Mouse (Mus musculus): ENCODE measurements around the gene Rere. TPM values are rescaled to one million over a fixed set of nuclear protein-coding genes. Genes with fewer than 3 reads are reported as not detected.
A peak's percentile ranks its signal among the peaks of the same experiment; 100 is the strongest.

The Rere gene
- polyA plus RNA-seq, 1 experiment: 26.2 TPM

- H3K4me3 ChIP-seq (ENCODE audit: control insufficient read depth, low read depth, low read length): peak overlapping the region; percentile 94
- H3K4me1 ChIP-seq (ENCODE audit: control insufficient read depth, insufficient read depth, low read length): peaks cover 12% of the 10 kb centered on the region
- H3K27me3 ChIP-seq (ENCODE audit: control insufficient read depth, insufficient read depth, low read length): no peaks in the 10 kb centered on the region
- H3K36me3 ChIP-seq (ENCODE audit: control insufficient read depth, insufficient read depth, low read length): peaks cover 1% of the 10 kb centered on the region
- TF ChIP-seq POLR2A (IDR thresholded peaks at IDR 0.05; ENCODE audit: control insufficient read depth, low read depth, low read length) (no peak), CTCF (IDR thresholded peaks at IDR 0.05; ENCODE audit: control insufficient read depth, insufficient read depth, insufficient replicate concordance, low read depth, low read length) (no peak)
- peak overlapping the region; percentile 87 for H3K27ac ChIP-seq (ENCODE audit: control insufficient read depth, insufficient read depth, low read depth, low read length)
These were observed 43.6 kb upstream of the Rere start for GRCm38 (mm10) chr4:150237636-150238361.

GRCm38 (mm10) chr4:150238433-150239086 is 42.9 kb upstream of the Rere start:
- Histone ChIP-seq H3K27me3 (ENCODE audit: control insufficient read depth, insufficient read depth, low read length) (no peaks in the 10 kb centered on the region), H3K4me3 (ENCODE audit: control insufficient read depth, low read depth, low read length) (no peak overlapping the region), H3K27ac (ENCODE audit: control insufficient read depth, insufficient read depth, low read depth, low read length) (0 out of 2 replicates have a peak overlapping the region, but pooled peaks have one; percentile 6), H3K4me1 (ENCODE audit: control insufficient read depth, insufficient read depth, low read length) (peaks cover 12% of the 10 kb centered on the region), H3K36me3 (ENCODE audit: control insufficient read depth, insufficient read depth, low read length) (peaks cover 3% of the 10 kb centered on the region)
- TF ChIP-seq CTCF (IDR thresholded peaks at IDR 0.05; ENCODE audit: control insufficient read depth, insufficient read depth, insufficient replicate concordance, low read depth, low read length): no peak
- no peak for TF ChIP-seq POLR2A (IDR thresholded peaks at IDR 0.05; ENCODE audit: control insufficient read depth, low read depth, low read length)

- H3K27ac ChIP-seq (ENCODE audit: control insufficient read depth, insufficient read depth, low read depth, low read length): 0 out of 2 replicates have a peak overlapping the region, but pooled peaks have one; percentile 6
- no peak overlapping the region for H3K4me3 ChIP-seq (ENCODE audit: control insufficient read depth, low read depth, low read length)
- no peak for TF ChIP-seq POLR2A (IDR thresholded peaks at IDR 0.05; ENCODE audit: control insufficient read depth, low read depth, low read length)
- TF ChIP-seq CTCF (IDR thresholded peaks at IDR 0.05; ENCODE audit: control insufficient read depth, insufficient read depth, insufficient replicate concordance, low read depth, low read length): no peak
- peaks cover 3% of the 10 kb centered on the region for H3K36me3 ChIP-seq (ENCODE audit: control insufficient read depth, insufficient read depth, low read length)
- H3K27me3 ChIP-seq (ENCODE audit: control insufficient read depth, insufficient read depth, low read length): no peaks in the 10 kb centered on the region
- peaks cover 12% of the 10 kb centered on the region for H3K4me1 ChIP-seq (ENCODE audit: control insufficient read depth, insufficient read depth, low read length)
These were observed 42.4 kb upstream of the Rere start for GRCm38 (mm10) chr4:150239087-150239480.

- TF ChIP-seq CTCF (IDR thresholded peaks at IDR 0.05; ENCODE audit: control insufficient read depth, insufficient read depth, insufficient replicate concordance, low read depth, low read length) (no peak), POLR2A (IDR thresholded peaks at IDR 0.05; ENCODE audit: control insufficient read depth, low read depth, low read length) (no peak)
- Histone ChIP-seq H3K27ac (ENCODE audit: control insufficient read depth, insufficient read depth, low read depth, low read length) (no peak overlapping the region), H3K4me1 (ENCODE audit: control insufficient read depth, insufficient read depth, low read length) (peaks cover 12% of the 10 kb centered on the region), H3K4me3 (ENCODE audit: control insufficient read depth, low read depth, low read length) (no peak overlapping the region), H3K27me3 (ENCODE audit: control insufficient read depth, insufficient read depth, low read length) (no peaks in the 10 kb centered on the region), H3K36me3 (ENCODE audit: control insufficient read depth, insufficient read depth, low read length) (peaks cover 3% of the 10 kb centered on the region)
These were observed 41.9 kb upstream of the Rere start for GRCm38 (mm10) chr4:150239503-150239902.

GRCm38 (mm10) chr4:150239951-150240368 is 41.5 kb upstream of the Rere start:
- Histone ChIP-seq H3K36me3 (ENCODE audit: control insufficient read depth, insufficient read depth, low read length) (peaks cover 3% of the 10 kb centered on the region), H3K4me3 (ENCODE audit: control insufficient read depth, low read depth, low read length) (no peak overlapping the region), H3K27ac (ENCODE audit: control insufficient read depth, insufficient read depth, low read depth, low read length) (no peak overlapping the region), H3K27me3 (ENCODE audit: control insufficient read depth, insufficient read depth, low read length) (no peaks in the 10 kb centered on the region), H3K4me1 (ENCODE audit: control insufficient read depth, insufficient read depth, low read length) (peaks cover 12% of the 10 kb centered on the region)
- TF ChIP-seq POLR2A (IDR thresholded peaks at IDR 0.05; ENCODE audit: control insufficient read depth, low read depth, low read length) (no peak), CTCF (IDR thresholded peaks at IDR 0.05; ENCODE audit: control insufficient read depth, insufficient read depth, insufficient replicate concordance, low read depth, low read length) (peak; percentile 42; the same call in 1 of the 2 replicates)

- Histone ChIP-seq H3K4me3 (ENCODE audit: control insufficient read depth, low read depth, low read length) (no peak overlapping the region), H3K27ac (ENCODE audit: control insufficient read depth, insufficient read depth, low read depth, low read length) (no peak overlapping the region), H3K27me3 (ENCODE audit: control insufficient read depth, insufficient read depth, low read length) (no peaks in the 10 kb centered on the region), H3K4me1 (ENCODE audit: control insufficient read depth, insufficient read depth, low read length) (peaks cover 12% of the 10 kb centered on the region), H3K36me3 (ENCODE audit: control insufficient read depth, insufficient read depth, low read length) (peaks cover 4% of the 10 kb centered on the region)
- TF ChIP-seq POLR2A (IDR thresholded peaks at IDR 0.05; ENCODE audit: control insufficient read depth, low read depth, low read length) (no peak), CTCF (IDR thresholded peaks at IDR 0.05; ENCODE audit: control insufficient read depth, insufficient read depth, insufficient replicate concordance, low read depth, low read length) (no peak)
These were observed 41.0 kb upstream of the Rere start for GRCm38 (mm10) chr4:150240381-150240886.

- H3K4me3 ChIP-seq (ENCODE audit: control insufficient read depth, low read depth, low read length): no peak overlapping the region
- no peak for TF ChIP-seq POLR2A (IDR thresholded peaks at IDR 0.05; ENCODE audit: control insufficient read depth, low read depth, low read length)
- no peak for TF ChIP-seq CTCF (IDR thresholded peaks at IDR 0.05; ENCODE audit: control insufficient read depth, insufficient read depth, insufficient replicate concordance, low read depth, low read length)
- no peaks in the 10 kb centered on the region for H3K27me3 ChIP-seq (ENCODE audit: control insufficient read depth, insufficient read depth, low read length)
- peaks cover 12% of the 10 kb centered on the region for H3K4me1 ChIP-seq (ENCODE audit: control insufficient read depth, insufficient read depth, low read length)
- H3K27ac ChIP-seq (ENCODE audit: control insufficient read depth, insufficient read depth, low read depth, low read length): no peak overlapping the region
- peaks cover 6% of the 10 kb centered on the region for H3K36me3 ChIP-seq (ENCODE audit: control insufficient read depth, insufficient read depth, low read length)
These were observed 39.7 kb upstream of the Rere start for GRCm38 (mm10) chr4:150241708-150242107.
